Mouse (Mus musculus) ovary, adult 10 weeks (tissue): ENCODE results near the gene Mrtfb. TPM values are rescaled to one million over a fixed set of nuclear protein-coding genes. Genes with fewer than 3 reads are reported as not detected.

Experiments used
- polyA plus RNA-seq: library from polyadenylated mRNA; stranded (reverse); fragments of 350-450 nt; fragmentation: Illumina TruSeq; extraction: RNeasy Lipid Tissue Mini Kit (QIAGEN cat#74804); gene quantifications from one replicate; pipeline ENCODE4 v1.2.3, GENCODE M21; 2014

Gene Mrtfb
- 18.7 TPM for polyA plus RNA-seq

GRCm38 (mm10) chr16:13255855-13256635 lies at the start of gene Mrtfb:
Mrtfb (plus strand) TSS chr16:13256481.

Other genes with a start within 250 kb of the Mrtfb start
- gene Ercc4, start 146.8 kb upstream of the Mrtfb start, polyA plus RNA-seq, result 11.3 TPM